Mouse (Mus musculus): ENCODE measurements around the gene Ttll12. TPM values are rescaled to one million over a fixed set of nuclear protein-coding genes. Genes with fewer than 3 reads are reported as not detected.
A peak's percentile ranks its signal among the peaks of the same experiment; 100 is the strongest.

Ttll12 gene
- polyA plus RNA-seq, 1 experiment, result 56.6 TPM

GRCm38 (mm10) chr15:83593189-83593585 is 1.8 kb downstream of the Ttll12 start:
- TF ChIP-seq POLR2A (IDR thresholded peaks at IDR 0.05; ENCODE audit: borderline replicate concordance, extremely low read depth, insufficient read depth, insufficient read length, poor library complexity, severe bottlenecking), result no peak
- DNase-seq (ENCODE audit: low read depth), result no peak

- no peak for DNase-seq (ENCODE audit: low read depth)
- no peak for TF ChIP-seq POLR2A (IDR thresholded peaks at IDR 0.05; ENCODE audit: borderline replicate concordance, extremely low read depth, insufficient read depth, insufficient read length, poor library complexity, severe bottlenecking)
- TF ChIP-seq CTCF (IDR thresholded peaks at IDR 0.05; ENCODE audit: borderline replicate concordance, extremely low read depth, insufficient read depth, insufficient read length), result no peak
Observed at GRCm38 (mm10) chr15:83592260-83593188, 2.4 kb downstream of the Ttll12 start.

GRCm38 (mm10) chr15:83591758-83592157 is 3.2 kb downstream of the Ttll12 start:
- no peak for TF ChIP-seq CTCF (IDR thresholded peaks at IDR 0.05; ENCODE audit: borderline replicate concordance, extremely low read depth, insufficient read depth, insufficient read length)
- no peak for TF ChIP-seq POLR2A (IDR thresholded peaks at IDR 0.05; ENCODE audit: borderline replicate concordance, extremely low read depth, insufficient read depth, insufficient read length, poor library complexity, severe bottlenecking)
- no peak for DNase-seq (ENCODE audit: low read depth)

- no peak for DNase-seq (ENCODE audit: low read depth)
- TF ChIP-seq CTCF (IDR thresholded peaks at IDR 0.05; ENCODE audit: borderline replicate concordance, extremely low read depth, insufficient read depth, insufficient read length), result no peak
- no peak for TF ChIP-seq POLR2A (IDR thresholded peaks at IDR 0.05; ENCODE audit: borderline replicate concordance, extremely low read depth, insufficient read depth, insufficient read length, poor library complexity, severe bottlenecking)
Observed at GRCm38 (mm10) chr15:83590841-83591240, 4.1 kb downstream of the Ttll12 start.

GRCm38 (mm10) chr15:83584741-83585220 is 10.2 kb downstream of the Ttll12 start:
- no peak for DNase-seq (ENCODE audit: low read depth)
- TF ChIP-seq POLR2A (IDR thresholded peaks at IDR 0.05; ENCODE audit: borderline replicate concordance, extremely low read depth, insufficient read depth, insufficient read length, poor library complexity, severe bottlenecking), result no peak
- no peak for TF ChIP-seq CTCF (IDR thresholded peaks at IDR 0.05; ENCODE audit: borderline replicate concordance, extremely low read depth, insufficient read depth, insufficient read length)

- TF ChIP-seq POLR2A (IDR thresholded peaks at IDR 0.05; ENCODE audit: borderline replicate concordance, extremely low read depth, insufficient read depth, insufficient read length, poor library complexity, severe bottlenecking), result no peak
- TF ChIP-seq CTCF (IDR thresholded peaks at IDR 0.05; ENCODE audit: borderline replicate concordance, extremely low read depth, insufficient read depth, insufficient read length), result peak; percentile 43; the same call in 1 of the 2 replicates
- peak; percentile 26 for DNase-seq (ENCODE audit: low read depth)
Observed at GRCm38 (mm10) chr15:83583419-83584156, 11.4 kb downstream of the Ttll12 start.

GRCm38 (mm10) chr15:83582931-83583330 is 12.0 kb downstream of the Ttll12 start:
- no peak for TF ChIP-seq POLR2A (IDR thresholded peaks at IDR 0.05; ENCODE audit: borderline replicate concordance, extremely low read depth, insufficient read depth, insufficient read length, poor library complexity, severe bottlenecking)
- no peak for TF ChIP-seq CTCF (IDR thresholded peaks at IDR 0.05; ENCODE audit: borderline replicate concordance, extremely low read depth, insufficient read depth, insufficient read length)
- DNase-seq (ENCODE audit: low read depth), result no peak

GRCm38 (mm10) chr15:83576651-83577050 is 18.3 kb downstream of the Ttll12 start:
- TF ChIP-seq POLR2A (IDR thresholded peaks at IDR 0.05; ENCODE audit: borderline replicate concordance, extremely low read depth, insufficient read depth, insufficient read length, poor library complexity, severe bottlenecking) (no peak), CTCF (IDR thresholded peaks at IDR 0.05; ENCODE audit: borderline replicate concordance, extremely low read depth, insufficient read depth, insufficient read length) (no peak)
- no peak for DNase-seq (ENCODE audit: low read depth)

- DNase-seq (ENCODE audit: low read depth), result no peak
- no peak for TF ChIP-seq POLR2A (IDR thresholded peaks at IDR 0.05; ENCODE audit: borderline replicate concordance, extremely low read depth, insufficient read depth, insufficient read length, poor library complexity, severe bottlenecking)
Observed at GRCm38 (mm10) chr15:83575543-83575942, 19.4 kb downstream of the Ttll12 start.

GRCm38 (mm10) chr15:83574731-83575351 is 20.1 kb downstream of the Ttll12 start:
- DNase-seq (ENCODE audit: low read depth), result no peak
- TF ChIP-seq POLR2A (IDR thresholded peaks at IDR 0.05; ENCODE audit: borderline replicate concordance, extremely low read depth, insufficient read depth, insufficient read length, poor library complexity, severe bottlenecking) (no peak), CTCF (IDR thresholded peaks at IDR 0.05; ENCODE audit: borderline replicate concordance, extremely low read depth, insufficient read depth, insufficient read length) (no peak)

GRCm38 (mm10) chr15:83573606-83574005 is 21.4 kb downstream of the Ttll12 start:
- no peak for DNase-seq (ENCODE audit: low read depth)
- TF ChIP-seq CTCF (IDR thresholded peaks at IDR 0.05; ENCODE audit: borderline replicate concordance, extremely low read depth, insufficient read depth, insufficient read length) (no peak), POLR2A (IDR thresholded peaks at IDR 0.05; ENCODE audit: borderline replicate concordance, extremely low read depth, insufficient read depth, insufficient read length, poor library complexity, severe bottlenecking) (no peak)
